8 mouse cellular contexts compared by ENCODE assay signal in the genomic region with DNA sequence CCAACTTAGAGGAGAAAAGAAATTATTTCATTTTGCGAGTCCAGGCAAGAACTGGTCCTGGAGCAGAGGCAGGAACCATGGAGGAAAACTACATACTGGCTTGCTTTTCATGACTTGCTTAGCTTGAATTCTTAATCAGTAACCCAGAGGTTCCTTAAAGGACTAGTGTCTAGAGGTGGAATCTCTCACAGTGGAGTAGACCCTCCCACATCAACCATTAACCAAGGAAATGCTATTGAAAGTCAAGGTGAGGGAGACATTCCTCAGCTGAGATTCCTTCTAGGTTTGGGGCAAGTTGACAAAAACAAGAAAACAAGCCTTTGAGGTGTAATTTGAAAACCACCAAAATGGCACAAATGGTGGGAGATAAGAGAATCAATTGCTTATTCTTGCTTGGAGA. TPM values are rescaled to one million over a fixed set of nuclear protein-coding genes. Genes with fewer than 3 reads are reported as not detected.
DNase-seq lines count a peak whose midpoint lies in the region; ATAC-seq and TF ChIP-seq lines count a peak whose summit lies in the region.

Scp2 (minus strand) TSS at position 119 of the 400 bp plus-strand sequence.

- H3K4me1 ChIP-seq in lung, embryonic 14.5 days (ENCODE audit: insufficient read depth): no peaks in the 10 kb centered on the region
- no peaks in the 10 kb centered on the region for H3K4me1 ChIP-seq in embryonic facial prominence, embryonic 11.5 days (ENCODE audit: control insufficient read depth, insufficient read depth, low read length)
- H3K4me1 ChIP-seq in heart, embryonic 13.5 days: no peaks in the 10 kb centered on the region
- H3K4me1 ChIP-seq in midbrain, embryonic 12.5 days: no peaks in the 10 kb centered on the region

- no peaks in the 10 kb centered on the region for H3K9me3 ChIP-seq in lung, embryonic 14.5 days (ENCODE audit: low read depth, low read length)
- no peaks in the 10 kb centered on the region for H3K9me3 ChIP-seq in embryonic facial prominence, embryonic 11.5 days (replicated peaks; ENCODE audit: control insufficient read depth, low read length)
- H3K9me3 ChIP-seq in heart, embryonic 13.5 days: peaks cover 9% of the 10 kb centered on the region; the same call in 1 of the 2 replicates
- 0 out of 2 replicates have a peak, but pooled peaks cover 5% of the 10 kb centered on the region for H3K9me3 ChIP-seq in midbrain, embryonic 12.5 days

- WGBS in lung, embryonic 14.5 days: 86% methylated on average over 1 of the region's 1 CpGs
- WGBS in embryonic facial prominence, embryonic 11.5 days: 80% methylated on average over 1 of the region's 1 CpGs
- WGBS in heart, embryonic 13.5 days: 86% methylated on average over 1 of the region's 1 CpGs
- WGBS in midbrain, embryonic 12.5 days: 85% methylated on average over 1 of the region's 1 CpGs

- H3K4me2 ChIP-seq in lung, embryonic 14.5 days: no peak within 1 kb of the TSS
- H3K4me2 ChIP-seq in embryonic facial prominence, embryonic 11.5 days (ENCODE audit: low read depth, low read length): no peak within 1 kb of the TSS
- no peak within 1 kb of the TSS for H3K4me2 ChIP-seq in heart, embryonic 13.5 days
- H3K4me2 ChIP-seq in midbrain, embryonic 12.5 days (replicated peaks): no peak within 1 kb of the TSS

- no peak for ATAC-seq in lung, embryonic 14.5 days (ENCODE audit: insufficient read depth)
- ATAC-seq in embryonic facial prominence, embryonic 11.5 days (replicated peaks; ENCODE audit: insufficient number of reproducible peaks, low FRiP score, low TSS enrichment, low read depth): no peak
- ATAC-seq in heart, embryonic 13.5 days (ENCODE audit: extremely low read depth, insufficient number of reproducible peaks, low FRiP score, low TSS enrichment): no peak
- ATAC-seq in midbrain, embryonic 12.5 days (ENCODE audit: low FRiP score, low read depth): no peak

- no peak within 1 kb of the TSS for H3K4me3 ChIP-seq in lung, embryonic 14.5 days (ENCODE audit: low read depth, low read length)
- no peak within 1 kb of the TSS for H3K4me3 ChIP-seq in embryonic facial prominence, embryonic 11.5 days (ENCODE audit: low read depth, low read length)
- no peak within 1 kb of the TSS for H3K4me3 ChIP-seq in heart, embryonic 13.5 days
- no peak within 1 kb of the TSS for H3K4me3 ChIP-seq in midbrain, embryonic 12.5 days

- no peak for TF ChIP-seq CTCF in lung, embryonic 14.5 days (IDR thresholded peaks at IDR 0.05; ENCODE audit: low read depth)

- no peak for DNase-seq in lung, embryonic 14.5 days
- DNase-seq in lung, postnatal 36 days: no peak
- no peak for DNase-seq in embryonic facial prominence, embryonic 11.5 days (ENCODE audit: low spot score)
- DNase-seq in layer of hippocampus, postnatal 10 days (ENCODE audit: low spot score in 2 of 2): no peak
- no peak for DNase-seq in spleen, postnatal 10 days (ENCODE audit: low spot score in 2 of 2)
- no peak for DNase-seq in ovary, adult 18-20 months (ENCODE audit: low spot score)

- no peak within 1 kb of the TSS for H3K27ac ChIP-seq in lung, embryonic 14.5 days (ENCODE audit: low read depth)
- no peak within 1 kb of the TSS for H3K27ac ChIP-seq in embryonic facial prominence, embryonic 11.5 days (replicated peaks; ENCODE audit: low read depth, low read length)
- H3K27ac ChIP-seq in heart, embryonic 13.5 days (replicated peaks): no peak within 1 kb of the TSS
- no peak within 1 kb of the TSS for H3K27ac ChIP-seq in midbrain, embryonic 12.5 days (replicated peaks)

- no peaks in the 10 kb centered on the region for H3K36me3 ChIP-seq in lung, embryonic 14.5 days (ENCODE audit: insufficient read depth)
- H3K36me3 ChIP-seq in embryonic facial prominence, embryonic 11.5 days (replicated peaks; ENCODE audit: control insufficient read depth, insufficient read depth, low read depth, low read length): no peaks in the 10 kb centered on the region
- no peaks in the 10 kb centered on the region for H3K36me3 ChIP-seq in heart, embryonic 13.5 days
- H3K36me3 ChIP-seq in midbrain, embryonic 12.5 days: no peaks in the 10 kb centered on the region

- no peaks in the 10 kb centered on the region for H3K27me3 ChIP-seq in lung, embryonic 14.5 days (ENCODE audit: insufficient read depth, low read length)
- no peaks in the 10 kb centered on the region for H3K27me3 ChIP-seq in embryonic facial prominence, embryonic 11.5 days (ENCODE audit: control insufficient read depth, insufficient read depth, low read length)
- H3K27me3 ChIP-seq in heart, embryonic 13.5 days (replicated peaks): no peaks in the 10 kb centered on the region
- H3K27me3 ChIP-seq in midbrain, embryonic 12.5 days: no peaks in the 10 kb centered on the region

- no peak within 1 kb of the TSS for H3K9ac ChIP-seq in lung, embryonic 14.5 days
- H3K9ac ChIP-seq in embryonic facial prominence, embryonic 11.5 days (replicated peaks; ENCODE audit: low read length): no peak within 1 kb of the TSS
- H3K9ac ChIP-seq in heart, embryonic 13.5 days: no peak within 1 kb of the TSS
- no peak within 1 kb of the TSS for H3K9ac ChIP-seq in midbrain, embryonic 12.5 days (replicated peaks)

RNA-seq across cellular contexts. Expression of gene Scp2, which starts in this region (rescaled TPM):
- 239 and 248 TPM in 2 replicates for polyA plus RNA-seq in lung, embryonic 14.5 days (2014; fragmentation: Nextera tagmentation; extraction: Ambion mirVana)
- 183 and 186 TPM in 2 replicates for polyA plus RNA-seq in embryonic facial prominence, embryonic 11.5 days (2014; fragmentation: Nextera tagmentation; extraction: Ambion mirVana)
- 169 and 185 TPM in 2 replicates for polyA plus RNA-seq in heart, embryonic 13.5 days (2015; fragmentation: Nextera tagmentation; extraction: Ambion mirVana)
- 10 to 100 TPM; 75.2 to 94.8 TPM for total RNA-seq in layer of hippocampus, postnatal 10 days (2021)
- 204 and 206 TPM in 2 replicates for polyA plus RNA-seq in midbrain, embryonic 12.5 days (2016; fragmentation: Nextera tagmentation; extraction: Ambion mirVana)
